Mouse (Mus musculus) neural tube, embryonic 14.5 days (tissue): ENCODE results near the gene Wdr90. TPM values are rescaled to one million over a fixed set of nuclear protein-coding genes. Genes with fewer than 3 reads are reported as not detected.
"Not testable (repeated sequence)": the region's sequence is repeated elsewhere in the genome, so short reads cannot be mapped to it uniquely, and the experiment has no call there.

Experiments used
- ATAC-seq: fragments of 200-750 bp; cut with Nextera tagmentation; 2 replicates; pipeline ENCODE4 v1.8.0; 2017; ENCODE audit warnings: low read depth, mild to moderate bottlenecking, moderate TSS enrichment, moderate library complexity
- H3K27ac ChIP-seq: fragments of 300-500 bp; sonication (generic); 2 replicates; pipeline ENCODE4 v1.5.1; 2014; ENCODE audit warnings: low read depth, mild to moderate bottlenecking, control low read depth, low read length, moderate library complexity, mixed read lengths
- H3K27me3 ChIP-seq: fragments of 300-500 bp; sonication (generic); 2 replicates; pipeline ENCODE4 v1.6.1; 2014; ENCODE audit warnings: low read length; ENCODE audit not compliant: control insufficient read depth, insufficient read depth
- H3K36me3 ChIP-seq: fragments of 300-500 bp; sonication (generic); 2 replicates; pipeline ENCODE4 v1.6.1; 2014; ENCODE audit warnings: low read length, mixed read lengths; ENCODE audit not compliant: control insufficient read depth, insufficient read depth
- H3K4me1 ChIP-seq: fragments of 300-500 bp; sonication (generic); 2 replicates; pipeline ENCODE4 v1.6.1; 2014; ENCODE audit warnings: low read length; ENCODE audit not compliant: control insufficient read depth, insufficient read depth
- H3K4me2 ChIP-seq: fragments of 300-500 bp; sonication (generic); 2 replicates; pipeline ENCODE4 v1.6.1; 2014; ENCODE audit warnings: mild to moderate bottlenecking, low read depth, low read length, control low read depth
- H3K4me3 ChIP-seq: fragments of 300-500 bp; sonication (generic); 2 replicates; pipeline ENCODE4 v1.5.1; 2014; ENCODE audit warnings: low read depth, low read length, control low read depth, mixed read lengths
- H3K9ac ChIP-seq: fragments of 300-500 bp; sonication (generic); replicated peaks from 2 replicates; pipeline ENCODE4 v1.6.1; 2014; ENCODE audit warnings: low read depth, mild to moderate bottlenecking, control low read depth, low read length, mixed read lengths
- H3K9me3 ChIP-seq: fragments of 300-500 bp; sonication (generic); 2 replicates; pipeline ENCODE4 v1.6.1; 2016; ENCODE audit warnings: low read length; ENCODE audit not compliant: control insufficient read depth
- WGBS: fragments of 180-500 bp; shearing (Covaris S2); extraction: QIAGEN DNeasy Blood & Tissue Kit; methylation state at CpG from one replicate; pipeline ENCODE4 v1.1.7; 2014; 5-methylcytosine and 5-hydroxymethylcytosine counted together
- polyA plus RNA-seq: library from polyadenylated mRNA; unstranded; fragments of >200 nt; fragmentation: Nextera tagmentation; extraction: Ambion mirVana; gene quantifications from 2 replicates; pipeline ENCODE4 v1.2.1, GENCODE M21; 2014

Gene Wdr90
- polyA plus RNA-seq, 1 experiment from 2014 or later, result 12.1 TPM

DNA sequence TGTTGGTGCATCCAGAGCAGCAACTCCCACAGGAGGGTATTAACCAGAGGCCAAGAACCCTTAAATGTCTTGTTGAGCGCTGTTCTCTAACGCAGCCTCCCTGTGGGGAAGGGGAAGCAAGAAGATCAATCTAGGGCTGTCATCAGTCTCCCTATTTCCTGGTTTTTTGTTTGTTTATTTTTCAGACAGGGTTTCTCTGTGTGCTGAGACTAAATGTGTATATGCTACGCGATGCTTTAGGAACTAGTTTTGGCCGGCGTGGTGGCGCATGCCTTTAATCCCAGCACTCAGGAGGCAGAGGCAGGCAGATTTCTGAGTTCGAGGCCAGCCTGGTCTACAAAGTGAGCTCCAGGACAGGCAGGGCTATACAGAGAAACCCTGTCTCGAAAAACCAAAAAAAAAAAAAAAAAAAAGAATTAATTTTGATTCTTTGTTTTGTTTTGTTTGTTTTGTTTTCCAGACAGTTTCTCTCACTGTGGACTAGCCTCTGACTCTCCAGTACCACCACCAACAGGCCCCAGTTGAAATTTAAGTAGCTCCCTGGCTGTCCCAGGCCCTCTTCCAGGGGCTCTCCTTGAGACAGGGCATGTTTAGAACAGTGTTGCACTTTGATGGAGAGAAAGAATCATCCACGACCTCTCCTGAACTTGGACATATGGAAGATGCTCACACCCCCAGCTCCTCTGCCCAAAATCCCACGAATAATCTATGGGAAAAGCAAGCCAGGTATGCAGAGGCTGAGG lies 12.3 kb upstream of the Wdr90 start:
- Histone ChIP-seq H3K27me3 (no peaks in the 10 kb centered on the region), H3K4me1 (peaks cover 12% of the 10 kb centered on the region), H3K9ac (no peak overlapping the region; the same call in 1 of the 2 replicates), H3K4me3 (peak overlapping the region; percentile 75), H3K27ac (0 out of 2 replicates have a peak overlapping the region, but pooled peaks have one; percentile 91), H3K4me2 (peak overlapping the region; percentile 95), H3K9me3 (no peaks in the 10 kb centered on the region), H3K36me3 (peaks cover 5% of the 10 kb centered on the region)
- 83% methylated on average over 11 of the region's 11 CpGs for WGBS
- no peak for ATAC-seq

DNA sequence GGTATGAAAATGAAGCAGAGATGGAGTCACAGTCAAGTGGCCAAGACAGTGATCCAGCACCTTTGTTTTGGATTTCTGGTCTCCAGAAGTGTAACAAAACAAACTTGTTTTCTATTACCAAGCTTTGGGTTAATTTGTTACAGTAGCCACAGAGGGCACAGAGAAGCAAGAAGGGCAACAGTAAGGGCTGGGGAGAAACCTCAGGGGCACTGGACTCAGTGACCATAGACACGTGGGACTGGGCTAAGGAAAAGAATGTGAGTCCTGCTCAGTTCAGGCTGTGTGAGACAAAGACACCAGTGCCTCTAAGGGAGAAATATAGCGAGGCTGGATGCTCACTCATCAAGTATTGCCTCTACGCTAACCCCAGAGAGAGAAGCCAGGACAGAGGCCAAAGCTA lies 11.4 kb upstream of the Wdr90 start:
- H3K4me2 ChIP-seq, result no peak overlapping the region
- H3K4me1 ChIP-seq, result peaks cover 14% of the 10 kb centered on the region
- no peak overlapping the region for H3K9ac ChIP-seq
- 93% methylated on average over 3 of the region's 3 CpGs for WGBS
- no peaks in the 10 kb centered on the region for H3K9me3 ChIP-seq
- no peaks in the 10 kb centered on the region for H3K36me3 ChIP-seq
- ATAC-seq, result no peak
- H3K4me3 ChIP-seq, result no peak overlapping the region
- no peaks in the 10 kb centered on the region for H3K27me3 ChIP-seq
- H3K27ac ChIP-seq, result no peak overlapping the region

DNA sequence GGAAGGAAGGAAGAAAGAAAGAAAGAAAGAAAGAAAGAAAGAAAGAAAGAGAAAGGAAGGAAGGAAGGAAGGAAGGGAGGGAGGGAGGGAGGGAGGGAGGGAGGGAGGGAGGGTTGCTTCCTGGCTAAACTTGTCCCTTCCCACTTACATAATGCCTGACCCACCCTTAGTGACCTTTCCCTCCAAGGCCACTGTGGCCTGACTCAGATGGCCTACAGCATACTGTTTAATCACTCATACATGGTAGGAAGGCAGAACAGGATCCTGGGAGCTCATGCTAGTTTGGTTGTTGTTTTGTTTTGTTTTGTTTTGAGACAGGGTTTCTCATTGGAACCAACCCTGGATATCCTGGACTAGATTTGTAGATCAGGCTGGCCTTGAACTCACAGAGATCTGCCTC lies 10.3 kb upstream of the Wdr90 start:
- not testable (repeated sequence) for H3K9me3 ChIP-seq, H3K4me3 ChIP-seq, ATAC-seq, H3K27me3 ChIP-seq, H3K4me2 ChIP-seq, H3K9ac ChIP-seq, H3K36me3 ChIP-seq, H3K27ac ChIP-seq
- H3K4me1 ChIP-seq, result peaks cover 17% of the 10 kb centered on the region

DNA sequence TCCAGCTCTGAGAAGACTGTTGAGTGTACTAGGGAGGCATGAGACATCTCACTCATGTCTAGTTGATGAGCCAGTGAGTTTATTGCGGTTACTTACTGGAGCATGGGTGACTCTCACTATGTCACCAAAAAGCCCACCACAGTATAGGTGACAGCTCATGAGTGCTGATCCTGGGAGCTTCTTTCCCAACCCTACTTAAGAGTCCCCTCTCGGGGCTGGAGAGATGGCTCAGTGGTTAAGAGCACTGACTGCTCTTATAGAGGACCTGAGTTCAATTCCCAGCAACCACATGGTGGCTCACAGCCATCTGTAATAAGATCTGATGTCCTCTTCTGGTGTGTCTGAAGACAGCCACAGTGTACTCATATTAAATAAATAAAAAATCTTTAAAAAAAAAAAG lies 8.7 kb upstream of the Wdr90 start:
- no peaks in the 10 kb centered on the region for H3K27me3 ChIP-seq
- no peaks in the 10 kb centered on the region for H3K9me3 ChIP-seq
- no peak overlapping the region for H3K4me2 ChIP-seq
- no peaks in the 10 kb centered on the region for H3K36me3 ChIP-seq
- 89% methylated on average over 2 of the region's 2 CpGs for WGBS
- no peak overlapping the region for H3K4me3 ChIP-seq
- H3K9ac ChIP-seq, result no peak overlapping the region
- H3K4me1 ChIP-seq, result peaks cover 10% of the 10 kb centered on the region
- H3K27ac ChIP-seq, result no peak overlapping the region
- no peak for ATAC-seq

DNA sequence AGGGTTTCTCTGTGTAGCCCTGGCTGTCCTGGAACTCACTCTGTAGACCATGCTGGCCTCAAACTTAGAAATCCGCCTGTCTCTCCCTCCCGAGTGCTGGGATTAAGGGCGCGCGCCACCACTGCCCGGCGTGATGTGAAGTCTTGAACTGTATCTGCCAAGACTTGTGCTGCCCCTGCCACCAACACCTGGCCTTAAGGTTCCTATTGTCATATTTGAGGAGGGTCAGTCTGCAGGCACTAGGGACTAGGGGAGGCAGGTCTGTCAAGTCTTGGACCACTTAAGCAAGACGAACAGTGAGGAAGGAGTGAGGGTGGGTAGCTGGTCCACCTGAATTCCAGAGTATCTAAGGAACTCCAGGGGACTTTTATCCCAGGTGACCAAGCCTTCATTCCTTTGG lies 8.2 kb upstream of the Wdr90 start:
- H3K4me1 ChIP-seq, result peaks cover 10% of the 10 kb centered on the region
- no peak overlapping the region for H3K4me2 ChIP-seq
- no peaks in the 10 kb centered on the region for H3K27me3 ChIP-seq
- no peak overlapping the region for H3K9ac ChIP-seq
- H3K27ac ChIP-seq, result no peak overlapping the region
- no peaks in the 10 kb centered on the region for H3K9me3 ChIP-seq
- ATAC-seq, result no peak
- no peak overlapping the region for H3K4me3 ChIP-seq
- H3K36me3 ChIP-seq, result no peaks in the 10 kb centered on the region
- WGBS, result 93% methylated on average over 8 of the region's 8 CpGs

DNA sequence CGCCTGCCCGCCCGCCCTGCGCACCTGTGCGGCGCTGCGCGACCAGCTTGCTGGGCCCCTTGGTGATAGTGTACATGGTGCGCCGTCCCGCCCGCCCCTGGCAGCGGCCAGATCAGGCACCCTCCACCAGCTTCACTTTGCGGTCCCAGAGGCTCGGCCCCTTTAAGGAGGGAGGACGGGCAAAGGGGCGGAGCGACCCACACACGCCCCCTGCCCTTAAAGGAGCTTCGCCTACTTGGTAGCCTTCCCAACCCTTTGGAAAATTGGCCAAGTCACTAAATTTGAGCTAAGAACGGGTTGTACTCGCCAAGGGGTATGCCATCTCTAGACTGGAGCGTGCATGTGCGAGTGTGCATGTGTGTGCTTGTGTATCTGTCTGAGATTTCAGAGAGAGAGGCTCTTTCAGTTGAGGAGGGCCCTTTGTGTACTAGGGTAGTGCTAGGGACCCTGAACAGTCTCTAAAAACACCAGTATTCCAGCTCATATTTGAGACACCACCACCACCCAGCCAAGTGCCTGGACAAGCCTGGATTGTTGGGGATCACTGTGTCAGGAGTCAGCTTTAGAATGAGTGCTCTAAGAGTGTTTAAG lies 7.4 kb upstream of the Wdr90 start, which contains the start of gene Mcrip2:
TSS of gene Mcrip2 (minus strand) at position 164 of the 591 bp plus-strand sequence.
- 0% methylated on average over 24 of the region's 24 CpGs for WGBS
- Histone ChIP-seq H3K9ac (peak within 1 kb of the TSS; percentile 61), H3K36me3 (no peaks in the 10 kb centered on the region), H3K9me3 (no peaks in the 10 kb centered on the region), H3K27me3 (no peaks in the 10 kb centered on the region), H3K27ac (peak within 1 kb of the TSS; percentile 7; the same call in 1 of the 2 replicates), H3K4me3 (peak within 1 kb of the TSS; percentile 68), H3K4me1 (peaks cover 6% of the 10 kb centered on the region), H3K4me2 (peak within 1 kb of the TSS; percentile 74)
- ATAC-seq, result peak; percentile 84

DNA sequence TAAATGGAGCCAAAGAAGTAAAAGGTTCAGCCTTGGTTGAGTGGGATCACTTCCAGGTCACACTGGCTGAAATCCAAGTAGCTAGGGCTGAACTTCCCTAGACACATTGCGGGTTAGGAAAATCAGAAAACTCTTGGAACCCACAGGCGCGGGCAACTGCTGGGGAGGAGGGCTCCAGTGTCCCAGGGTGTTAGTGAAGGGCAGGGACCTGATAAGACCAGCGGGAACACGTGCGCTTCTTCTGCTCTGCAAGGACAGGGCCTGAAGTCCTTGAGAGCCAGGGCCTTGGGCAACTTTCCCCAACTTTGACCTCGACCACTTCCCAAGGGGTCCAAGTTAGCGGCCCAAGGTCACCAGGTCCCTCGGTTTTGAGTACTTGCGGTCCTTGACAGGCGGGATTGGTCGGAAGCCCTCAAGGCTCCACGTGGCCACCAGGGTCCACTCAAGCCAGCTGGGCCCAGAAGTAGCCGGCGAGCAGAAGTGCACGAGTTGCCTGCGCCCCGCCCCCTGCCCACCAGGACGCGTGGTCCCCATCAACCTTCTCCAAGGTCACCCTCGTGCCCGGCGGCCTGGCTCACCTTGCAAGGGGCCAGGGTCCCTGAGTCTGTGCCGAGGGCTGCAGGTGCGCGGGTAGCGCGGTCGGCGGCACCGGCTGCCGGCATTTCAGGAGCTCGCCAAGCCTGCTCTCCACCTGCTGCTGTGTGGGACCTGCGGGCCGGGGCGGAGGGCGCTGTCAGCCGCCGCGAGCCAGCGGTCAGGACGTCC lies 6.7 kb upstream of the Wdr90 start:
- peak; percentile 53 for ATAC-seq
- H3K4me3 ChIP-seq, result peak overlapping the region; percentile 68
- peak overlapping the region; percentile 61 for H3K9ac ChIP-seq
- H3K27me3 ChIP-seq, result no peaks in the 10 kb centered on the region
- peak overlapping the region; percentile 74 for H3K4me2 ChIP-seq
- 2% methylated on average over 42 of the region's 42 CpGs for WGBS
- no peaks in the 10 kb centered on the region for H3K36me3 ChIP-seq
- H3K9me3 ChIP-seq, result no peaks in the 10 kb centered on the region
- H3K27ac ChIP-seq, result no peak overlapping the region
- peaks cover 6% of the 10 kb centered on the region for H3K4me1 ChIP-seq

DNA sequence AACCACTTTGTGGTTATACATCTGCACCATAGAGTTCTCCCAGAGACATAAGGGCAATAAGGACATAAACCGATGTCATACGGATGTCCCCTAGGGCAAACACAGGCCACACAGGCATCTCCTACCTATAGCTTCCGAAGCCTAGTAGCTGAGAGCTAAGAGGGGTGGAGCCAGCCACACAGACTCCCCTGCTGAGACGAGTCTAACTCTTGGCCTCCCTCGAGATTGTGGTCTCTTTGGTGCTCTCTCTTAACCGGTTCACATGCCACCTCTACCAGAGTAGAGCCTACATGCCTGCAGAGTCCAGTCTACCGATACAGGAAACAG lies 6.2 kb upstream of the Wdr90 start:
- 13% methylated on average over 7 of the region's 7 CpGs for WGBS
- no peaks in the 10 kb centered on the region for H3K9me3 ChIP-seq
- H3K36me3 ChIP-seq, result no peaks in the 10 kb centered on the region
- peak overlapping the region; percentile 68 for H3K4me3 ChIP-seq
- H3K27me3 ChIP-seq, result no peaks in the 10 kb centered on the region
- H3K27ac ChIP-seq, result no peak overlapping the region
- ATAC-seq, result no peak
- peak overlapping the region; percentile 61; the same call in 1 of the 2 replicates for H3K9ac ChIP-seq
- H3K4me2 ChIP-seq, result peak overlapping the region; percentile 74
- peaks cover 6% of the 10 kb centered on the region for H3K4me1 ChIP-seq

DNA sequence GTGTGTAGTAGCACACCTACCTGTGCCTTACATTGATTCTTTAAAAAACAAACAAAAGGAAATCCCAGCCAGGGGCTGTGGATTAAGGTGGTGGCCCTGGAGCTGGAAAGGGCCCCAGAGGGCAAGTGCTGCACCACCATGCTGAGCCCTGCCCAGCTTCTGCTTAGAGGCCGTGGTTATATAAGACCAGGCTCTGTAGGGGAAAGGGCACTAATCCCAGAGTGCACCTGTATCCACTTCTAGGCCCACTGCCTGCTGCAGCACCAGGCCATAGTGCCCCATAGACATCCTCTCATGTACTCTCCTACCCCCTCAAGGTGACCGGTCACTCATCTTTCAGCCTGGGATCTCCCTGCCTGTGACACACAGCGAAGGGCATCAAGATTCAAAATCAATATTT lies 4.9 kb upstream of the Wdr90 start:
- ATAC-seq, result no peak
- H3K4me3 ChIP-seq, result no peak overlapping the region
- H3K9me3 ChIP-seq, result no peaks in the 10 kb centered on the region
- no peak overlapping the region for H3K9ac ChIP-seq
- no peak overlapping the region for H3K27ac ChIP-seq
- peaks cover 6% of the 10 kb centered on the region for H3K4me1 ChIP-seq
- 94% methylated on average over 3 of the region's 3 CpGs for WGBS
- H3K36me3 ChIP-seq, result no peaks in the 10 kb centered on the region
- no peak overlapping the region for H3K4me2 ChIP-seq
- no peaks in the 10 kb centered on the region for H3K27me3 ChIP-seq
